Mouse (Mus musculus) MEL (cell line): ENCODE data around the gene Rnpepl1.

Source experiments
- CTCF ChIP-seq, 3 experiments: IDR thresholded peaks in 2 of 3; conservative IDR thresholded peaks in 1 of 3; 2 replicates each; pipeline ENCODE4 v1.5.1; 2011 to 2012; ENCODE audit warnings: low read length in 3 of 3, low read depth in 2 of 3, mild to moderate bottlenecking in 2 of 3, improper control_type of control experiment in 1 of 3, inconsistent platforms in 1 of 3, mixed read lengths in 1 of 3, moderate library complexity in 1 of 3; ENCODE audit not compliant: control insufficient read depth in 1 of 3, insufficient read depth in 1 of 3, poor library complexity in 1 of 3, severe bottlenecking in 1 of 3
- ETS1 ChIP-seq: IDR thresholded peaks from 2 replicates; pipeline ENCODE4 v1.6.1; 2012; ENCODE audit warnings: low read depth, mild to moderate bottlenecking, inconsistent platforms, low read length, improper control_type of control experiment, moderate library complexity
- POLR2A ChIP-seq, 2 experiments: IDR thresholded peaks; 2 replicates each; pipeline ENCODE4 v1.6.1; 2011 to 2012; ENCODE audit warnings: low read length in 2 of 2, mild to moderate bottlenecking in 2 of 2, control low read depth in 1 of 2, improper control_type of control experiment in 1 of 2, low read depth in 1 of 2, moderate library complexity in 1 of 2; ENCODE audit not compliant: control insufficient read depth in 1 of 2, insufficient read depth in 1 of 2, poor library complexity in 1 of 2
- POLR2AphosphoS2 ChIP-seq: IDR thresholded peaks from 2 replicates; pipeline ENCODE4 v1.6.1; 2011; ENCODE audit warnings: low read length, improper control_type of control experiment
- UBTF ChIP-seq: IDR thresholded peaks from 2 replicates; pipeline ENCODE4 v1.6.1; 2012; ENCODE audit warnings: low read depth, mild to moderate bottlenecking, inconsistent platforms, low read length, improper control_type of control experiment, moderate library complexity, borderline replicate concordance; ENCODE audit not compliant: insufficient read depth

DNA sequence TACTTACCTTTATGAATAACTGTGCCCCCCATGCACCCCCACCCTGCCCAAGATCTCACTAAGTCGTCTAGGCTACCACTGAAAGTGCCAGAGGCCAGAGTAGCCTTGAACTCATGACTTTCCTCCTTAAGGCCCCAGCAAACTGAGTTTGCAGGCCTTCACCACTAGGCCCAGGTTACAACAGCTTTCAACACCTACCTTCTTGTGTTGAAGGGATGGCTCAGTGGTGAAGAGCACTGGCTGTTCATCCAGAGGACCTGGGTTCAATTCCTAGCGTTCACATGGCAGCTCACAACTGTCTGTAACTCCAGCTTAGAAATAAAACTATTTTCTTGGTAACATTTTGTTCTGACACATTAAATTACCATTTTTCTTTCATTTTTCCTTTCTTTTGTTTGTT is 43.1 kb downstream of the Rnpepl1 start:
- TF ChIP-seq ETS1: no peak
- no peak for TF ChIP-seq CTCF (IDR thresholded peaks at IDR 0.05 in 2 of 3, conservative IDR thresholded peaks at IDR 0.05 in 1 of 3; ENCODE audit: control insufficient read depth in 1 of 3, insufficient read depth in 1 of 3, low read depth in 2 of 3, low read length in 3 of 3, poor library complexity in 1 of 3, severe bottlenecking in 1 of 3)
- TF ChIP-seq POLR2A (IDR thresholded peaks at IDR 0.05; ENCODE audit: control insufficient read depth in 1 of 2, insufficient read depth in 1 of 2, low read depth in 1 of 2, low read length in 2 of 2, poor library complexity in 1 of 2): no peak
- no peak for TF ChIP-seq UBTF
- TF ChIP-seq POLR2AphosphoS2: no peak
